Mouse (Mus musculus) stomach, postnatal 0 days (tissue): Measurements from ENCODE around the gene Tpra1. TPM values are rescaled to one million over a fixed set of nuclear protein-coding genes. Genes with fewer than 3 reads are reported as not detected.

Source experiments
- ATAC-seq: fragments of 200-750 bp; cut with Nextera tagmentation; 2 replicates; pipeline ENCODE4 v1.8.0; 2017; ENCODE audit not compliant: low FRiP score, low TSS enrichment
- DNase-seq: peaks from one replicate; pipeline ENCODE4 v3.0.0-alpha.2; 2016; ENCODE audit warnings: low spot score
- H3K27ac ChIP-seq: fragments of 300-500 bp; sonication (generic); replicated peaks from 2 replicates; pipeline ENCODE4 v1.5.1; 2014; ENCODE audit warnings: mild to moderate bottlenecking, control low read depth
- H3K27me3 ChIP-seq: fragments of 300-500 bp; sonication (generic); 2 replicates; pipeline ENCODE4 v1.6.1; 2014; ENCODE audit warnings: low read length; ENCODE audit not compliant: control insufficient read depth, insufficient read depth
- H3K36me3 ChIP-seq: fragments of 300-500 bp; sonication (generic); 2 replicates; pipeline ENCODE4 v1.6.1; 2014; ENCODE audit warnings: low read length, mixed read lengths; ENCODE audit not compliant: control insufficient read depth, insufficient read depth
- H3K4me1 ChIP-seq: fragments of 300-500 bp; sonication (generic); replicated peaks from 2 replicates; pipeline ENCODE4 v1.6.1; 2014; ENCODE audit warnings: antibody characterized with exemption; ENCODE audit not compliant: control insufficient read depth, insufficient read depth
- H3K4me2 ChIP-seq: fragments of 300-500 bp; sonication (generic); replicated peaks from 2 replicates; pipeline ENCODE4 v1.6.1; 2014; ENCODE audit warnings: low read depth, mild to moderate bottlenecking, control low read depth, moderate library complexity
- H3K4me3 ChIP-seq: fragments of 300-500 bp; sonication (generic); 2 replicates; pipeline ENCODE4 v1.5.1; 2014; ENCODE audit warnings: low read depth, low read length, control low read depth
- H3K9ac ChIP-seq: fragments of 300-500 bp; sonication (generic); 2 replicates; pipeline ENCODE4 v1.6.1; 2014; ENCODE audit warnings: mild to moderate bottlenecking, low read length, control low read depth, mixed read lengths
- H3K9me3 ChIP-seq: fragments of 300-500 bp; sonication (generic); 2 replicates; pipeline ENCODE4 v1.6.1; 2016; ENCODE audit warnings: low read length; ENCODE audit not compliant: control insufficient read depth
- CTCF ChIP-seq: IDR thresholded peaks from 2 replicates; pipeline ENCODE4 v1.5.1; 2016; ENCODE audit warnings: antibody characterized with exemption, low read depth, mild to moderate bottlenecking, moderate library complexity
- EP300 ChIP-seq: optimal IDR thresholded peaks from 2 replicates; pipeline ENCODE3; 2016; ENCODE audit warnings: antibody characterized with exemption
- WGBS: fragments of 180-500 bp; shearing (Covaris S2); extraction: QIAGEN DNeasy Blood & Tissue Kit; methylation state at CpG from one replicate; pipeline ENCODE4 v1.1.7; 2014; 5-methylcytosine and 5-hydroxymethylcytosine counted together
- polyA plus RNA-seq: library from polyadenylated mRNA; unstranded; fragments of >200 nt; fragmentation: Nextera tagmentation; extraction: Ambion mirVana; gene quantifications from 2 replicates; pipeline ENCODE4 v1.2.1, GENCODE M21; 2015

Gene Tpra1
- polyA plus RNA-seq, 1 experiment from 2014 or later: 39.8 TPM

- TF ChIP-seq EP300 (no peak), CTCF (no peak)
- peaks cover 22% of the 10 kb centered on the region; the same call in 1 of the 2 replicates for H3K36me3 ChIP-seq
- H3K4me3 ChIP-seq: no peak overlapping the region
- no peak overlapping the region for H3K27ac ChIP-seq
- H3K27me3 ChIP-seq: no peaks in the 10 kb centered on the region
- no peak for DNase-seq
- no peak overlapping the region for H3K4me2 ChIP-seq
- WGBS: 83% methylated on average over 4 of the region's 4 CpGs
- ATAC-seq: no peak
- H3K9me3 ChIP-seq: no peaks in the 10 kb centered on the region
- no peak overlapping the region for H3K9ac ChIP-seq
- H3K4me1 ChIP-seq: no peaks in the 10 kb centered on the region
These were observed 11.0 kb downstream of the Tpra1 start for GRCm38 (mm10) chr6:88913022-88913421.

- Histone ChIP-seq H3K4me2 (no peak overlapping the region), H3K36me3 (peaks cover 22% of the 10 kb centered on the region; the same call in 1 of the 2 replicates), H3K4me3 (no peak overlapping the region), H3K9ac (no peak overlapping the region), H3K27me3 (no peaks in the 10 kb centered on the region), H3K27ac (no peak overlapping the region), H3K9me3 (no peaks in the 10 kb centered on the region), H3K4me1 (no peaks in the 10 kb centered on the region)
- TF ChIP-seq CTCF (no peak), EP300 (no peak)
- no peak for DNase-seq
- ATAC-seq: no peak
These were observed 11.4 kb downstream of the Tpra1 start for GRCm38 (mm10) chr6:88913440-88913839.

- H3K9me3 ChIP-seq: no peaks in the 10 kb centered on the region
- DNase-seq (no peak), ATAC-seq (no peak)
- H3K27me3 ChIP-seq: no peaks in the 10 kb centered on the region
- WGBS: 63% methylated on average over 5 of the region's 5 CpGs
- H3K4me1 ChIP-seq: no peaks in the 10 kb centered on the region
- H3K36me3 ChIP-seq: peaks cover 16% of the 10 kb centered on the region; the same call in 1 of the 2 replicates
- H3K27ac ChIP-seq: no peak overlapping the region
- TF ChIP-seq CTCF (no peak), EP300 (no peak)
- no peak overlapping the region for H3K4me2 ChIP-seq
- no peak overlapping the region for H3K9ac ChIP-seq
- H3K4me3 ChIP-seq: no peak overlapping the region
These were observed 12.7 kb downstream of the Tpra1 start for GRCm38 (mm10) chr6:88914799-88915198.

GRCm38 (mm10) chr6:88915510-88915909 is 13.5 kb downstream of the Tpra1 start:
- Histone ChIP-seq H3K27me3 (no peaks in the 10 kb centered on the region), H3K4me3 (no peak overlapping the region), H3K27ac (no peak overlapping the region), H3K4me2 (no peak overlapping the region), H3K4me1 (no peaks in the 10 kb centered on the region), H3K9me3 (no peaks in the 10 kb centered on the region), H3K36me3 (peaks cover 8% of the 10 kb centered on the region; the same call in 1 of the 2 replicates), H3K9ac (no peak overlapping the region)
- DNase-seq: no peak
- TF ChIP-seq CTCF (no peak), EP300 (no peak)
- no peak for ATAC-seq
- WGBS: 66% methylated on average over 4 of the region's 4 CpGs

- peak; percentile 39 for DNase-seq
- 56% methylated on average over 1 of the region's 1 CpGs for WGBS
These were observed 14.1 kb downstream of the Tpra1 start for GRCm38 (mm10) chr6:88916153-88916552.

GRCm38 (mm10) chr6:88918802-88919201 is 16.8 kb downstream of the Tpra1 start:
- no peak overlapping the region for H3K27ac ChIP-seq
- no peak overlapping the region for H3K4me2 ChIP-seq
- TF ChIP-seq EP300 (no peak), CTCF (no peak)
- no peaks in the 10 kb centered on the region for H3K27me3 ChIP-seq
- H3K36me3 ChIP-seq: no peaks in the 10 kb centered on the region
- H3K4me1 ChIP-seq: no peaks in the 10 kb centered on the region; the same call in 1 of the 2 replicates
- no peak overlapping the region for H3K4me3 ChIP-seq
- whole genome bisulfite sequencing: 84% methylated on average over 8 of the region's 8 CpGs
- no peak overlapping the region for H3K9ac ChIP-seq
- ATAC-seq (no peak), DNase-seq (no peak)
- no peaks in the 10 kb centered on the region for H3K9me3 ChIP-seq

More at GRCm38 (mm10) chr6:88916153-88916552, 14.1 kb downstream of the Tpra1 start:
- Histone ChIP-seq H3K4me2 (no peak overlapping the region), H3K4me3 (no peak overlapping the region), H3K9ac (no peak overlapping the region), H3K4me1 (no peaks in the 10 kb centered on the region), H3K27me3 (no peaks in the 10 kb centered on the region), H3K27ac (no peak overlapping the region), H3K36me3 (0 out of 2 replicates have a peak, but pooled peaks cover 4% of the 10 kb centered on the region), H3K9me3 (no peaks in the 10 kb centered on the region)
- TF ChIP-seq CTCF: peak; percentile 87
- TF ChIP-seq EP300: no peak
- ATAC-seq: peak; percentile 25; the same call in 1 of the 2 replicates
